Mouse (Mus musculus) kidney, adult 9 months (tissue): ENCODE measurements around the gene Inpp4a.

Experiments
- DNase-seq: peaks from one replicate; pipeline ENCODE4 v3.0.0; 2022

Inpp4a gene

DNA sequence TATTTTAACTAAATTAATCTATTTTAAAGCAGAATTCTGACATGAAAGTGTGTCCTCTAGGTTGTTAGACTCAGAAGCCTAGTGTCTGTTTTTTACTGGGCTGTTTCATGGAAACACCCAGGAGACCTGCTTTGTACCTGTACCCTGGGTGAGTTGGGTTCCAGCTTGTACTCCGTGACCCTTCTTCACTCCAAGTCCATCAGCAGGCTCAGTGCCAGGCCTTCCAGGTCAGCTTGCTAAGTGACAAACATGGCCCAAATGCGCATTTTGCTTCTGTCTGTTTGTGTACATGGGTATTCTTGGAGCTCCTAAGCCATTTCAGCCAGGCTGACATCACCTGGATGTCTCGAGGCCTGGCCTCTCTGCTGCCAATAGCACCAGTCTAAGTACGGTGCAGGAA is 23.5 kb downstream of the Inpp4a start:
- DNase-seq = no peak

DNA sequence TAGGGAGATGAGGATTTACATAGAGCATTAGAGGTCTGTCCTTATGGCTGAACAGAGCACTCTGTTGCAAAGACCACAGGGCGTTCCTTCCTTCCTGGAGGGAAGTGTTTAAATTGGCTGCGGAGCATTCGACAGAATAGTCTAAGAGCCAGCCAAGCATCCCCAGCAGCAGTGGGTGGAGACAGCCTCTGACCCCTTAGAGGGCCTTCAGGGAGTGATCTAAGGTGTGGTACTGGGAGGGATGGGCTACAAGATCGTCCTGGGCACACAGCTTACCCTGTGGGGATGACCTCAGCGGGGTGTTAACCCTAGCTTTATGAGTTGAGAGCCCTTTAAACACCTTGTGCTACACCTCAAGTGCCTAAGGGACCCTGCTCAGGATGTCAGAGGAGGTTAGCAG is 24.9 kb downstream of the Inpp4a start:
- DNase-seq = no peak

DNA sequence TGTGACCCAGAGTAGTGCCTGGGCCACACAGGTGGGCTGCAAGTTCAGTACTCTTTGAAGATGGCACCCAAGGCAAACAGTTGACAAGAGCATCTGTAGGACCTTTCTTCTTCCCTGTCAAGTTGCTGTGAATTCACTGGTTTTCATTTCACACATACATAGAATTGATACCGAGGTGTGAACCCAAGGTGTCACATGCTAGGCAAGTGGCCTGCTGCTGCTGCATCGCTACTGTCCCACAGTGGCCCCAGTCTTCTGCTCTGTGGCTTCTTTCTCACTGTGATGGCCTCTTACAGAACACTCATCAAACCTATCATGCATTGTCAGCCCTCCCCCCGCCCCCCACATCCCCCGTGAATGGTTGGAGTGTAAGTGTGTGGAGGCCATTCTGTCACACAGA is 27.6 kb downstream of the Inpp4a start:
- no peak for DNase-seq

DNA sequence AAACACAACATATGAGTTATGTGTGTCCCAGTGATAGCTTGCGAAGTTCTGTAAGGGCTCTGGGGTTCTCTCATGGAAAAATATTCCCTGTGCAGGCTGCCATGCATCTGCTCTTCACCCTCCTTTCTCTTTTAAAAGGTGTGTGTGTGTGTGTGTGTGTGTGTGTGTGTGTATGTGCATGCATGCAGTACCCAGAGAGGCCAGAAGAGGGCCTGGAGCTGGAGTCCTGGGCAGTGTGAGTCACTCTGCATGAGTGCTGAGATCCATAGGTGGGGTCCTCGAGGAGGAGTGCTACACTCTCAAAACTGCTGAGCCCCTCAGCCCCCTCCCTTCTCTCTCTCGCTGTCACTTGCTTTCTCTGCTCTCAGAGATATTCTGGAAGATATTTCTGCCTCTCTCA is 29.5 kb downstream of the Inpp4a start:
- no peak for DNase-seq

DNA sequence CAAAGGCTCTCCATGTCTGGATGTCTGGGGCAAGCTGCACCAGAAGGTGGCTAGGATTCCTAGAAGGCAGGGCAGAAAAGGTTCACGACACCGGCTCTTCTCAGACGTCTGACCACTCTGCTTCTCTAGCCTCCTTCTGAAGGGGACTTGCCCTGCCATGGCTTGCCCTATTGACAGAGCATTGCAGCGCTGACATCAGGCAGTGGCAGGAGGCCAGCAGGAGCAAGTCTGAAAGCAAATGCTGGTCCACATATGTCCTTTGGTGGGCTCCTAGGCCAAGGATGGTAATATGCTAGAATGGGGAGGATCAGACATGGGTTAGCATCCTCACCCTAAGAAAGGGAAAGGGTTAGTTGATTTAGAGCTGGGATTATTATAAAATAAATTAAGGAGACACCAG is 30.2 kb downstream of the Inpp4a start:
- DNase-seq = no peak

DNA sequence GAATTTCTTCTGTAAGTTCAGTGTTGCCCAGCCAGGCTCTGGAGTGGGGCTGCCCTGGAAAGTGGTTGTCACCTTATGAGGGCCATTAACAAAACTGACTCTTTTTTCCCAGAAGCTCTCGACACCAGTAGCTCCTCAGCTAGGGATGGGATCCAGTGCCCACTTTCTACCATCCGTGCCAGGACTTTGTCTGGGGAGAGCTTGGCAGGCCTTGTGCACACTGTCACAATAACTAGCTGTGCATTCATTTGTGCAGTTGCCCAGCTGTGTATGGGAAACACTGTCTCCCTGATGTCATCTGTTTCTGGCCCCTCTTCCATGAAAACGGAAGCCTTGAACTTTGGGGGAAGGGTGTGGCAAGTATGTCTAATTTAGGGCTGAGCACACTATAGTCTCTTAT is 33.1 kb downstream of the Inpp4a start:
- no peak for DNase-seq

DNA sequence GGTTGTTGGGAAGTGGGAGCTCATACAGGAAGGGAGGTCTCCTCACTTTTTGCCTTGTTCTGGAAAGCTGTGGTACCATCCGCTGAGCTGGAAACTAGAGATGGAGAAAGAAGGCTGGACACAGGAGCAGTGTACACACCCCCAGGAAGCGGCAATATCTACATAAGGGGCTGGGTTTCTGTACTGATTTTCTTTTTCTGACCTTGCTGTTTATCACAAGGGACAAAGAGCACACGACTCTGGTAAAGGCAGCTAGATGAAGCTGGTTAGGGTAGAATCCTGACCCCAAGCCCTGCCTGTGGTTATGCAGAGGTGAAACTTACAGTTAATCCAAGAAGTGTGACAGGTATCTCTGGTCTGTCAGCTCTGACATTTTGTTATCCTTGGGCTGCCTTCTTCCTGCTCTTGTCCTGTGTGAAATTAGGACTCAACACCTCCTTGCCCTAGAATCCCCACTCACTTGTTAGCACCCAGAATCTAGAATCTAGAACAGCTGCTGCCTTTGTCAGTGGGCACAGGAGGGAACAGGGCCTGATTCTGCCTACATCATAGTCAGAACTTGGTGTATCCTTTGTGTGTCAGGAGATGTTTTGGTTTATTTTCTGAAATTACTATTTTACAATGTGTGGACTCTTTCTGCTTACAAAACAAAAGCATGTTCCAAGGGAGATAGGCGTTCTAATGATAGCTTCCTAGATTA is 34.2 kb downstream of the Inpp4a start:
- no peak for DNase-seq

DNA sequence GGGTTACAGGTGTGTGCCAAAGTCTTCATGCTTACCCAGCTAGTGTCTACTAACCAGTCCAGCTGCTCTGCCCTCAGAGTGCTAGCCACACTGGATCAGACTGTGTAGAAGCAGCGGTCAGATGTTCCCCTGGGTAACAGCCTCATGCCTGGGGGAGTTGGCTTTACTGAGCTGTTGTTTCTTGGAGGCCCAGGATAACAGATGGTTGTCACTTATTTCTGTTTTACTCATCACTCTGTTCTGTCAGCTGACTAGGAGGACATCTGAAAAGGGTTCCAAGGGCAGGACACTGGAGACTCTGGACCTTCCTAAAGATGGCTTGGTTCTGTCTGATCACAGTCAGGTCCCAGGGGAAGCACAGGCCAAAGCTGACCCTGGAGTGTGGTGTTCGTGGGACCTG is 36.4 kb downstream of the Inpp4a start:
- DNase-seq = no peak

DNA sequence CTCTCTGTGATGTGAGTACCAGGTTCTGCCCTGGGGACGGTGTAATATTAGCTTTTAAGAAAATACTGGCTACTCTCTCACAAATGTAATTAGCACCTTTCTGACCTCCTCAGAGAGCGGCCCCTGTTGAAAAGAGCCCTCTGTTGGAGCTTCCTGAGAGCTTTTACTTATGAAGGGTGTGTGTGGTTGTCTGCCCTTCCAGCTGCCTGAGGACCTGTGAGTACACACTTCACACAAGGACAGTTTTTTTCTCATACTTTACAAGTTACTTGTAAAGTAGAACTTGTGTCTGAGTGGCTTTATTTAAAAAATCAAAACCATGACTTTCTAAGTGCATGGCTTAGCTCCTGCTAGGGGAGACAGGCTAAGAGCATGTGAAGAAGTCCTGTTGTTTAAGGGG is 37.1 kb downstream of the Inpp4a start:
- no peak for DNase-seq

DNA sequence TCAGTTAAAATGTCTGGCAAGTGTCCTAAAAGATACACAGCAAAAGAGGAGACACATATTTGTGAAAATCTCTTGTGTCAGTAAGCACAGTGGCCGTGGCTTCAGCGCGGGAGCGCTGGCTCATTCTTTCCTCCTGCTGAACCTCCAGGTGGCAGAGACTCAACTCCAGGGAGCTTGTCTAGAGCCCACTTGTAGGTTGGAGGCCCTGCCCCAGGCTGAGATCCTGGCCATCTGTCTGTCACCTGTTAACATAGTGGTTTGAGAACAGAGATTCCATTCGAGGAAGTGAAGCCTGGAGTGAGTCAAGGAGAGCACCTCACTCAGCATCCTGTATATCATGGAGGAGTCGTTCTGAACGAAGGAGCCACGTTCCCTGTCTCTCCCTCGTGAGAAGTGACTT is 37.6 kb downstream of the Inpp4a start:
- DNase-seq = no peak

DNA sequence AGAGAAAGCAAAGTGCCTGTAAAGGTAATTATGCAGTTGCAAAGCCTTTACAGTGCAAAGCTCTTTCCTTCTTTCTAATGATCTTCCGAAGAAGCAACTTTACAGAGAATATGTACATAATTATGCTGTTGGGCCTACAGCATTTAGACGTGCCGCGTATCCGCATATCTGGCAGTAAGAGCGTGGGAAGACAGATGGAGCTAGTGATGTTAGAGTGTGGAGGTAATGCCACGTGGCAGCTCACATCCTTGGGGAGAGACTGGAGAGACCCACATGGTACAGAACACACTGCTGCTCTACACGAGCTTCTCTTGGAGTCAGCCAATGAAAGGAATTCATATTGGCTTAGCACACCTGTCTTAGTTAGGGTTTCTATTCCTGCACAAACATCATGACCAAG is 39.5 kb downstream of the Inpp4a start:
- no peak for DNase-seq

DNA sequence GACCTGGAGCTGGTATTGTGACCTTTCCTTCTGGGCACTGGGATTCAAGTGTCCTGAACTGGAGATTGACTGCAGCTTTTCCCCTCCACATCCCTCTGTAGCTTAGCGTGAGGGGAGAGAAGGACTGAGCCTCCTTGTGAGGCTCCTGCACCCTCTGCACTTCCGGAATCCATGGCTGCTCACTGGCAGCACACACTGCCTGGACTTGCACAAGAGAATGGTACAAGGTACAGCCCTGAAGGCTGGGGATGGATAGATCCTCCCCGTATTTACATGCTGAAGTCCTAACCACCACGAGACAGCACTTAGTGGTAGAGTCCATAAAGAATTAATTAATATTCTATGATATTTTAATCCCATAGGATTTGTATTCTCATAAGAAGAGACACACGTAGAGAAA is 41.7 kb downstream of the Inpp4a start:
- DNase-seq = no peak

DNA sequence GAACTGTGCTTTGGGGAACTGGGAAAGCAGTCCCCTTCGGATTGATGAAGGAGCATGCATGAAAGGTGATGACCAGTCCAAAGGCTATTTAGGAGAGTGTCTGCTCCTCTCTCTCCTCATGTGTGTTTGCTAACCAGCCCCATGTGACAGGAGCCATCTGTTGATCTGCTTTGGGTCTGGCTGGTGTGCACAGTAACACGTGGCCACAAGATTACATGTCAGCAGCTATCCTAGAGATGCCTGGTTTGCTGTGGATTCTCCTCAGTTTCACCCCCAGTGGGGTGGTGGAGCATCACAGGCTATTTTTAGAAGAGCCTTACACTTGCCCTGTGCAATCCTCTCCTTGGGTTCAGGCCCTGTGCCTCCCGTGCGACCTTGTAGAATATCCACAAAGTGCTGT is 42.2 kb downstream of the Inpp4a start:
- DNase-seq = no peak

DNA sequence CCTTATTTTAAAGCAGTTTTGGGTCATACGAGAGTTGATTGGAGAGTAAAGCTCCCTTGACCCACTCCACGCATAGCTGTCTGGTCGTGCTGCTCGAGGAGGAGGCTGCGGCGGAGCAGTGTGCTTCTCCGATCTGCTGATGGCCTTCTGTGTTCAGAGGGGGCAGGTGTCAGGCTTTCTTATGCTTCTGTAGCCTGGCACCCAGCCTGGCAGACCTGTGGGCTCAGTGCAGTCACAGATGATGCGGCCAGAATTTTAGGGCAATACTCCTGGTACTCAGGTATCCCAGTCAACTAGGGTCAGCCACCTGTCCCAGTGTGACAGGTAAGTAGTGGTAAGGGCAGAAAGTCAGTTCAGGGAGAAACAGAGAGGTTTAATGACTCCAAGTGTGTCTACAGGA is 42.9 kb downstream of the Inpp4a start:
- DNase-seq = no peak

DNA sequence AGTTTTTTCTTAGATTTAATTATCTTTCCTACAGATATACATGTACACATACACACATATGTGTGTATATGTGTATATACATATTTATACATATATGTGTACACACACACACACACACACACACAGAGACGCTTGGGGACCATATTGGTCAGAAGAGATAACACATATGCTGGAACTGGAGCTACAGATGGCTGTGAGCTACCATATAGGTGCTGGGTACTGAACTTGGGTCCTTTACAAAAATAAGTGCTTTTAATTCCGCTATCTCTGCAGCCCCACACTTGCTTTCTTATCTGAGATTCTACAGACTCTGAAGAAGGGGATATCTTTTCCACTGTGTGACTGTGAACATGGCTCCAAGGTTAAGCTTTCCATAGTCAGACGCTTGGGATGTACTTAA is 43.6 kb downstream of the Inpp4a start:
- DNase-seq = no peak

DNA sequence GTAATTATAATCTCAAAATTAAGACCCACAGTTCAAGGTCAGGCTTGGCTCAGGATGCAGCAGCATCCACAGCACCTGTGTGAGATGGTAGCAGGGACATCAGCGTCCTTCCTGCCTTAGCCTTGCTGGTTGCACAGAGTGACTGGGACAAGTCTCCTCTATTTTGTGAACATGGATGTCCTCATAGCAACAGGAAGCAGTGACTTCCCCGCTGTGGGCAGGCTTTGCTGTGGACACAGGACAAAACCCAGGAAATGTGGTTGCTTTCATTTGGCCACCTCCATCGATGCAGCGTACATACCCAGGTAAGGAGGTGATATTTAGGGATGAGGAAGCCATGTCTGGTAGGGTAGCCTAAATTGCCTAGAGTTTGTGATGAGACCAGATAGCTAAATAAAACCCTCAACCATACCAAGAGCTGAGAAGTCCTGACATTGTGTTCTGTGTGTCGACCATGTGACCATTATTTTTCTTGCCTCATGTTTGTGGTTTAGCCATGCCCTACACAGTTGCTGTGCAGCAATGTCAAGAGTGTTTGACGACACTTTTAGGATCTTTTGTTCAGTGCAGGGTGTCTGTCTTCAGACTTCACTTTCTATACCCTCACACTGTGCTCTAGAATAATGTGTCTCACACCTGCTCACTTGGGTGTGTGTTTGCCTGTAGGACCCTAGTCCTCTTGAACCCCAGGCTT is 44.7 kb downstream of the Inpp4a start:
- DNase-seq = no peak

DNA sequence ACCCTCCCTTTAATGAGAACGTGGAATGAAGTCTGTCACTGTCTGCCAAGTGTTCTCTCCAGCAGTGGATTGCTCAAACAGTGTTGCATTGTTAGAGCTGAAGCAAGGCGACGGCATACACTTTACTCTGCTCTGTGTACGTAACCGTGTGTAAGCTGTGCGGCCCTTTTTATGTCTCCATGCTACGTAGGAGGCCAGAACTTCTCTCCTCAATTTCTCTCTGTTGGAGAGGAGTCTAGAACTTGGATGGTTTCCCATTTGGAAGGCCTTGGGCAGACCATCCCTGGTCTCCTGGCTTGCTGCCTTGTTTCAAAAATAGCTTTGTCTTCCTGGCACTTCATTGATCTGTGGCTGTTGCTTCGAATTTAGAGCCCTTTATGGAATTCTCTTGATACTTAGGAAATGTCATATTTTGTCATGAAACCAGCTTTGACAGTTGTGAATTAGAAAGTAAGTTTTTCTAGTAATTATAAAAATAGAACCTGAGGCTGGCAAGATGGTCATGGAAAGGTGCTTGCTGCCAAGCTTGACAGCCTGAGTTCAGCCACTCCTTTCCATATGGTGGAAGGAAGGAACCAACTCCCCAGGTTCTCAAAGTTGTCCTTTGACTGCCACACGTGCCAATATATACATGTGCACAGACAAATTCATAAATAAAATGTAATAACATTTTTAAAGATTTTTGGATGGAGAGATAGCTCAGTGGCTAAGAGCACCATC is 47.9 kb downstream of the Inpp4a start:
- no peak for DNase-seq

DNA sequence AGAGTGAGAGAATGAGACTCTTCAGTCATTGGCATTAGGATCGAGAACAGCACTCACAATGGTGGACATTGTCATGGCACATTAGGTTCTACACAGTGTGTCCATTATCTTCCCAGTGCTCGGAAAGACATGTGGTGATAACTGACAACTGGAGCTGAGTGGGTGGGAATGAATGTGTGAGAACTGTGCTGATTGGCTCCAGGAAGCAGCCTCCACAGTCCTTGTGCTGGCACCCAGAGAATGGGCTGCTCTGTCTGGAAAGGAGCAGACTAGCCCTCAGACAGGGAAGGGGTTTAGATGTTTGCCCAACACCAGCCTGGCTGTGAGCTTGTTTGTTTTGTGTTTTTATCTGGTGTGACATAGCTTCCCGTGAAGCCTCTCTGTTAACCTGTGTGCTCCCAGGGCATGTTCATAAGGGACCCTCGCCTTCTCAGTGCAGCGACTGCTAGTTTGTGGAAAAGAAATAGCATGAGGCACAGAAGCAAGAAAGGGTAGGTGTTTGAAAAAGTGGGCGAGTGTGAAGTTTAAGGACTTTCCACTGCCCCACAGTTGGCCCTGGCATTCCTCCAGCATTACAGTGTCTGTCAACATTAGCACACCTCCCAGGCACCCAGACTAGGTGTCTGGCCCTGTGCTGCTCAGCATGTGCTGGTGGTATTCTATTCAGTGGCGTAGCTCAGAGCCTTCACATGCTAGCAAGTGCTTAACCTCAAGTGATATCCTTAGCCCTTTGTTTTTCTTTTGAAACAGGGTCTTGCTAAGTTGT is 51.4 kb downstream of the Inpp4a start:
- no peak for DNase-seq

DNA sequence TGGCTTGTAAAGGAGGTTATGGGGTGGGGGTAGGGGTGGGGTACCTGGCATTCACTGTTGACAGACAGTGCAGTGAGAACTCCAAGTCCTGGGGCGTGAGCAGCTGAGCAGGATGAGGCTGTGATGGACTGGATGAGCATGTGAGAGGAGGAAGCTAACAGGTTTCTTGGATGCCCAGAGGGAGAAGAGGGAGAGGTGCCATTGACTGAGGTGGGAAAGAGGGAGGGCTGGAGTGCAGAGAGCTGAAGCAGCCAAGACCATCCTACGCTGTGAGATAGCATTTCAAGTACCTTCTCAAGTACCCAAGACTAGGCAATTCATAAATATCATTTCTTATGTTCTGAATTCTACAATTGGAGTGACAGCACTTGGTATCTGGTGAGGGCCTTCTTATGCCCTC is 52.3 kb downstream of the Inpp4a start:
- DNase-seq = no peak

DNA sequence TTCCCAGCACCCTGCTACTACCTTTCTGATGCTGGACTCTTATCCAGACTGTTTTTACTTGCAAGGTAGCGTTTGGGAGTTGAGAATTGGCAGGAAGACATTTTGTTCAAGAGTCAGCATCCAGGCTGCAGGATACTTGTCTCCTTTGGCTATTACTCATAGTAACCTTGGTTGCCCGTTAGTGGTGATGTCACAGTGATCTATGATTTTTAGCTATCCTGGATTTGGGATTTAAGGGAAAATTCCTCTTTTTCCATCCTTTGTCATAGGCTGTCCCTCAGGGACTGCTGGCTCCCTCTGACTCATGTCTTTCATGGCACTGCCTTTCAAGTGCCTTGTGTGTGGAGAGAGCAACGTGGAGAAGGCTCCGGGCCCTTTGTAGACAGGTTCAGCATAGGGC is 53.8 kb downstream of the Inpp4a start:
- no peak for DNase-seq

DNA sequence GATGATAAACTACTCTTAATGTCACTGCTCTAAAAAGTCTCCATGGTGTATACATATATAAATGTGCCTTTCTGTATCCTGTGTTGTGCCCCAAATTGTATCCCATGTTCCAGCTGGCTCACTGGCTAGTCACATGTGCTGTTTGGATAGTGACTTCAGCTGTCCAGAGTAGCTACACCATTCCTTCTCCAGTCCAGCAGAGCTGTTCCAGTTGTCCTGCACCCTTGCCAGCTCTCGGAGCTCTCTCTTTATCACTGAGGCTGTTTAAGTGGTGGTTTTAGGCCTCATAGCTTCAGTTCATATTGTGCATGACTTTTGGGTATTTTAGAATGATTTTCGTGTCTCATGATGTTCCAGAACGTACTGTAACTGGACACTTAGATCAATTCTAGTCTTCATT is 55.8 kb downstream of the Inpp4a start:
- DNase-seq = no peak

DNA sequence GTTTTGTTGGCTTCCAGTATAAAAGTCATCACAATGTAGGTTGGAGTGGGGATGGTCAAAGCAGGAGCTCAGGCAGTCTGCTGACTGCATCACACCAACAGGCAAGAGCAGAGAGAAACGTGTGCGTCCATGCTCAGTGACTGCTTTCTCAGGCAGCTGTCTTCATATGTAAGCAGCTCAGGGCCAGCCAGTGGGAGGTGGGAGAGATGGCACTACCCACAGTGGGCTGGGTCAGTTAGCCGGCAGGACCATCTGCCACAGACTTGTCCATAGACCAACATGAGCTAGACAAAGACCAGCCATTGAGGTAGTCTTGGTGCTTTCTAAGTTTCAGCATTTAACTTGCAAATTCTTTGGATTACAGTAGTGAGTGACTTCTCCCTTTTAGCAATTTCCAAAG is 56.6 kb downstream of the Inpp4a start:
- no peak for DNase-seq

DNA sequence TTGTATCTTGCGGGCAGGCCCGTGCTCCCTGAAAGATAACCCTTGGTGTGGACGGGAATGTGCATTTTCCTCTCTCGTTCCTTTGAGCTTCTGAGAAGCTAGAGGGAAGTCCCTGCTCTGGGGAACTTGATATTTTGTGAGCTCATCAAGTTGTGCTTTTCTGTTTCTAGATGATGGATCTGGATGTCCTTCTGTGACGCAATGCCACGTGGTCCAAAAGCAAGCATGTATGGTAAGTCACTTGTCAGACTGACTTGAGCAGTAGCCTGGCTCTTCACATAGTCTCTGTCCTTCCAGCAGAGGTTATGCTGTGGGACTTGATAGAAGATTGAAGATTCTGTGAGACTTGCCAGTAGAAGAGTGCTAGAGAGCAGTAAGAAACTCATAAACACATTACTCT is 57.5 kb downstream of the Inpp4a start:
- DNase-seq = no peak

DNA sequence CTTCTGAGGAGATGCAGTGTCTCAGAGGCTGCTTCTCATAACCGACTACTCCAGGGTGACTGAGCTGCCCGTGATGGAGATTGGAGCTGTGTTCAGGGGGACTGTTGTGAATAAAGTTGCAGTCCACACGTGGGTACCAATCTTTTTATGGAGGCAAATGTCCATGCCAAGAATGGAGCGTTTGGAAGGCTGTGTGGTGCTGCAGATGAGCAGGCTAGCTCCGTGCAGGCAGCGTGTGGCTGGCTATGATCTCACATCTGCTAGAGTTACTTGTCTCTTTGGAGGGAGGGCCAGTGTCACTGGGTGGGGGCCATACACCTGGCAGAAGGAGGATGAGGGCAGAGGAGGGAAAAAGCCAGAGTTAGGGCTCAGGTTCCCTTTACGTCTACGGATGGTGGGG is 59.0 kb downstream of the Inpp4a start:
- DNase-seq = no peak
